Mouse (Mus musculus) midbrain, embryonic 13.5 days (tissue): Measurements from ENCODE around the gene Pakap. TPM values are rescaled to one million over a fixed set of nuclear protein-coding genes. Genes with fewer than 3 reads are reported as not detected.

Source experiments
- ATAC-seq: fragments of 200-750 bp; cut with Nextera tagmentation; 2 replicates; pipeline ENCODE4 v1.8.0; 2017; ENCODE audit warnings: mild to moderate bottlenecking, moderate TSS enrichment, moderate library complexity
- H3K27ac ChIP-seq: fragments of 300-500 bp; sonication (generic); 2 replicates; pipeline ENCODE4 v1.5.1; 2015; ENCODE audit warnings: inconsistent platforms, mild to moderate bottlenecking, moderate library complexity
- H3K27me3 ChIP-seq: fragments of 300-500 bp; sonication (generic); 2 replicates; pipeline ENCODE4 v1.6.1; 2015; ENCODE audit warnings: mild to moderate bottlenecking, inconsistent platforms
- H3K36me3 ChIP-seq: fragments of 300-500 bp; sonication (generic); 2 replicates; pipeline ENCODE4 v1.6.1; 2015; ENCODE audit warnings: mild to moderate bottlenecking, inconsistent platforms
- H3K4me1 ChIP-seq: fragments of 300-500 bp; sonication (generic); replicated peaks from 2 replicates; pipeline ENCODE4 v1.6.1; 2015; ENCODE audit warnings: inconsistent platforms
- H3K4me2 ChIP-seq: fragments of 300-500 bp; sonication (generic); replicated peaks from 2 replicates; pipeline ENCODE4 v1.6.1; 2015; ENCODE audit warnings: moderate library complexity, mild to moderate bottlenecking, inconsistent platforms
- H3K4me3 ChIP-seq: fragments of 300-500 bp; sonication (generic); replicated peaks from 2 replicates; pipeline ENCODE4 v1.5.1; 2015; ENCODE audit warnings: mild to moderate bottlenecking, inconsistent platforms
- H3K9ac ChIP-seq: fragments of 300-500 bp; sonication (generic); replicated peaks from 2 replicates; pipeline ENCODE4 v1.6.1; 2015; ENCODE audit warnings: mild to moderate bottlenecking, inconsistent platforms
- H3K9me3 ChIP-seq: fragments of 300-500 bp; sonication (generic); 2 replicates; pipeline ENCODE4 v1.6.1; 2016; ENCODE audit warnings: mild to moderate bottlenecking, inconsistent platforms
- WGBS: fragments of 180-500 bp; shearing (Covaris S2); methylation state at CpG from one replicate; pipeline ENCODE4 v1.1.7; 2015; 5-methylcytosine and 5-hydroxymethylcytosine counted together
- polyA plus RNA-seq: library from polyadenylated mRNA; unstranded; fragments of >200 nt; fragmentation: Nextera tagmentation; extraction: Ambion mirVana; gene quantifications from 2 replicates; pipeline ENCODE4 v1.2.1, GENCODE M21; 2015

Pakap gene
- polyA plus RNA-seq, 1 experiment from 2014 or later: 7.3 TPM

DNA sequence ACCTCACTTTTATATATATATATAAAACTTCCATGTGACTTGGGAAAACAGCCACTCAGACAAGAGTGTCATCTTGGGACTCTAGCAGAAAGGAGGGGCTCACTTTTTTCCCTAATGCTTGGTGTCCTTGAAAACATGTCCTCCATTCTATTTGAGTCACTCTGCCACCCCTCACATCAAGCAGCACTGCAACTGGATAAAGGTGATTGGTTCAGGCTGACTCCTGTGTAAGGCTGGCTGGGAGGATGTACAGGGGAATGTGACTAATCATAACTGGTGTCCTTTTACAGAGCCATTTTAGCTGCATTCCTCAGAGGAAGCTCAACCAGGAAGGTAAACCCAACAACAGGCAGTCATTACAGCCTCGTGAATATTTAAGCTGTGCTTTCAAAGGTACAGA is 67.0 kb downstream of the Pakap start:
- H3K4me1 ChIP-seq: peaks cover 17% of the 10 kb centered on the region; the same call in 1 of the 2 replicates
- H3K9me3 ChIP-seq: no peaks in the 10 kb centered on the region
- H3K4me2 ChIP-seq: no peak overlapping the region
- ATAC-seq: no peak
- no peak overlapping the region for H3K27ac ChIP-seq
- no peaks in the 10 kb centered on the region for H3K27me3 ChIP-seq
- H3K4me3 ChIP-seq: no peak overlapping the region
- no peaks in the 10 kb centered on the region for H3K36me3 ChIP-seq
- no peak overlapping the region for H3K9ac ChIP-seq
- 64% methylated on average over 1 of the region's 1 CpGs for WGBS

DNA sequence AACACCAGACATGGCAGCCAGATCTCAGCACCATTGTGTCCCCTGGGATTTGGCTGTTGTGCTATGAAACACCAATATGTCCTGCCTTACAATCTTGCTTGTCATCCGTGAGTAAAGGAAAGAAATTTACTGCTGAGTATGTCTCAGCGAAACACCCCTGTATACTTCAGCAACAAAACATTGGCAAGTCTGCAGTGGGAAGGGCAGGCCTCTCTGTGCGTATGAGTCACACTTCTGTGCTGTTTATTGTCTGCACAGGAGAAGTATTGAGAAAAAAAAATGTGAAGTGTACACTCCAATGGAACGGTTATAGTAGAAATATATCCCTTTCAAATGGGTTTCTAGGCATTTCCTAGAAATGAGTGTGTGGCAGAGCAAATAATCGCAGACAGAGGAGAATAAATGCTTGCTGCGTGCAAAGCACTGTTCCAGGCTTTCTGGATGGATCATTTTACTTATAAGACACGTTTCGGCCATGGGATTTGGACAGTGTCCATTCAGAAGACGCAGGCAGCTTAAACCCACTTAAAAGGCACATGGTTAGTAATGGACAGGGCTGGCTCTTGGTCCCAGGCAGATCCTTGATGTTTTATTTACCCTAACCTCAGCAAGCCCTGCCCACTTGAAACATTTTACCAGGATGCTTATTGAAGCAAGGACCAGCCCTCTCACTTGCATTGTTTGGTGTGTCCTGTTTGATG is 69.0 kb downstream of the Pakap start:
- no peak for ATAC-seq
- 73% methylated on average over 9 of the region's 9 CpGs for WGBS
- peak overlapping the region; percentile 67 for H3K27ac ChIP-seq
- no peaks in the 10 kb centered on the region for H3K9me3 ChIP-seq
- H3K36me3 ChIP-seq: no peaks in the 10 kb centered on the region
- H3K4me3 ChIP-seq: no peak overlapping the region
- H3K4me1 ChIP-seq: peaks cover 24% of the 10 kb centered on the region; the same call in 1 of the 2 replicates
- no peaks in the 10 kb centered on the region for H3K27me3 ChIP-seq
- H3K4me2 ChIP-seq: peak overlapping the region; percentile 60
- peak overlapping the region; percentile 59; the same call in 1 of the 2 replicates for H3K9ac ChIP-seq

DNA sequence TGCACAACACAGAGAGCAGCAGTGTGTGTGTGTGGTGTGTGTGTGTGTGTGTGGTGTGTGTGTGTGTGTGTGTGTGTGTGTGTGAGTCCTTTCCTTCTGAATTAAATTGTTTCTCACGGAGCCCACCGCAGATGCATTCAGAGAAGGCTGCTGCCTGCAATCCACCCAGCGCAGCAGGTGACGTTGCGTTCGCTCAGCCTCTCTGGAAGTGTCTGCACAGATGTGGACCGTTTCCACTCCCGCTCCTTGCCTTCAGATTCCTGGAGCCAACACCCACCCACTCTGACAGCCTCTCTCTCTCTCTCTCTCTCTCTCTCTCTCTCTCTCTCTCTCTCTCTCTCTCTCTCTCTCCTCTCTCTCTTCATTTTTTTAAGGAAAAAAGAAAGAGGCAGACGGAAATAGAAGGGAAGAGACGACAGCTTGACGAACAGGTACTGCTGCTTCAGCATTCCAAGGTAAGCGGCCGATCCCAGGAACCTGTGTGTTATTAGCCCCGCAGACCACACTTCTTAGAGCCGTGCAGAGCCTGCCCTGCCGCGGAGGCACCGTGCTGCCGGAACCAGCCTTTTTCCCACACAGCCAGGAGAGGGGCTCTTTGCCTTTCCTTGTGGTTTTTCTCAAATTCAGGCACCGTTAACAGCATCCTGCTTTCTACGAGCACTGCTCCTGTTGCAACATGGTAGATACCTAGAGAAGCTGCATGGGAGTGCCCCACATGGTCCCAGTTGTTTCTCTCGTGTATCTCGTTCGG is 69.8 kb downstream of the Pakap start:
- H3K9ac ChIP-seq: peak overlapping the region; percentile 59
- peak overlapping the region; percentile 60 for H3K4me2 ChIP-seq
- no peaks in the 10 kb centered on the region for H3K36me3 ChIP-seq
- peaks cover 24% of the 10 kb centered on the region; the same call in 1 of the 2 replicates for H3K4me1 ChIP-seq
- H3K27ac ChIP-seq: peak overlapping the region; percentile 67
- no peaks in the 10 kb centered on the region for H3K9me3 ChIP-seq
- WGBS: 42% methylated on average over 24 of the region's 24 CpGs
- H3K27me3 ChIP-seq: no peaks in the 10 kb centered on the region
- H3K4me3 ChIP-seq: peak overlapping the region; percentile 37
- peak; percentile 82 for ATAC-seq

DNA sequence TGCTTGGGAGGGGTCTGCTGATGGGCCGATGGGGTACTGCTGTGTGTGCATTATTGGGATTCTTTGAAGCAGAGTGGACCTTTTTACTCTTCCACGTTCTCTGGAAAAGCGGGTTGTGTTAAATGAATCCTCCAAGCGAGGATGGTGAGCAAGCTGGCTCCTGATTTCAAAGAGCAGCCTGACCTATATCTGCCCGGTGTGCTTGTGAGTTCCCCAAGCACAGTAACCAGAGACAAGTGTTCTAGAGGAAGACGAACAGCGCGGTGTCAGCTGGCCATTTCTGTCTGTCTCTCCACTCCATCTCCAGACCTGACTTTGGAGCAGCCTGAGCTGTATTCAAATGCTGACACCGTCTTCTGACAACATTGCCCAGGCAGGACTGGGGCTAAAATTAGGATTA is 71.0 kb downstream of the Pakap start:
- WGBS: 78% methylated on average over 9 of the region's 9 CpGs
- Histone ChIP-seq H3K4me3 (0 out of 2 replicates have a peak overlapping the region, but pooled peaks have one; percentile 37), H3K9ac (no peak overlapping the region), H3K9me3 (no peaks in the 10 kb centered on the region), H3K27ac (no peak overlapping the region), H3K4me1 (peaks cover 24% of the 10 kb centered on the region; the same call in 1 of the 2 replicates), H3K36me3 (no peaks in the 10 kb centered on the region), H3K27me3 (no peaks in the 10 kb centered on the region), H3K4me2 (peak overlapping the region; percentile 60; the same call in 1 of the 2 replicates)
- ATAC-seq: no peak

DNA sequence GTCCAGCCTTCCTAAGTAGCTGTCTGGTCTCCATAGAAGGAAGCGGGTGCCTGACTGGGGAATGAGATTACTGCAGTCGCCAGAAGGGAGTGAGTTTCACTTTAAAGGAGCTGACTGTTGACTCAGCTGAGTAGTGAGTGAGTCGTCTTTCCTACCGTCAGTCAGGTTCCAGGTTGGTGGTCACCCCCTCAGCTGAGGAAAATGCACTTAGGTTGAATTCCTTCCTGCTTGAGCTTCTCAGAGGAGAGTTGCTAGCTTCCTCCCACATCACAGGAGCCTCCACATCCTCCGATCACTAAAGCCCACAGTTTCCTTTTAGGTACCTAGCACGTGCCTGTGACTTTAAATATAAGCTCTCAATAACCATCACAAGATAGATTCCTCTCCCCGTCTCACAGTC is 72.2 kb downstream of the Pakap start:
- Histone ChIP-seq H3K4me3 (no peak overlapping the region), H3K36me3 (no peaks in the 10 kb centered on the region), H3K9me3 (no peaks in the 10 kb centered on the region), H3K27ac (no peak overlapping the region), H3K27me3 (no peaks in the 10 kb centered on the region), H3K4me2 (no peak overlapping the region), H3K9ac (no peak overlapping the region), H3K4me1 (peaks cover 24% of the 10 kb centered on the region; the same call in 1 of the 2 replicates)
- 46% methylated on average over 7 of the region's 7 CpGs for WGBS
- no peak for ATAC-seq

DNA sequence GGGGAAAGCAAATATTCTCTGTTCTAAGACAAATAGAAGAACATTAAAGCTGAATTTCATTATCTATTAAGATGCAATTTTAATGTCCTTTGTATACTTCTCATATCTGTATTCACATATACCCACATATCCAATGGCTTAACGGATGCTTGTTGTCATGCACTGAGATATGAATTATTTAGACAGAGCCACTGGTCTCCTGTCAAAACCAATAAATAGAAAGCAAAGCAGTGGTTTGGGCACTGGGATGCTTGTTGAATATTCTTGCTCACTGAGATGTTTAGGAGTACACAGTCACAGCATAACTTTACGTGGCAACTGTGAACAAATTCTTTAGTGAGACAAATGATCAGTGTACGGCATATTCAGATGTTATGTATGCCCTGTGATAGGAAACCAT is 73.0 kb downstream of the Pakap start:
- Histone ChIP-seq H3K4me1 (peaks cover 24% of the 10 kb centered on the region; the same call in 1 of the 2 replicates), H3K27ac (no peak overlapping the region), H3K4me3 (no peak overlapping the region), H3K27me3 (no peaks in the 10 kb centered on the region), H3K9ac (no peak overlapping the region), H3K9me3 (no peaks in the 10 kb centered on the region), H3K4me2 (no peak overlapping the region), H3K36me3 (no peaks in the 10 kb centered on the region)
- no peak for ATAC-seq
- 85% methylated on average over 3 of the region's 3 CpGs for WGBS

DNA sequence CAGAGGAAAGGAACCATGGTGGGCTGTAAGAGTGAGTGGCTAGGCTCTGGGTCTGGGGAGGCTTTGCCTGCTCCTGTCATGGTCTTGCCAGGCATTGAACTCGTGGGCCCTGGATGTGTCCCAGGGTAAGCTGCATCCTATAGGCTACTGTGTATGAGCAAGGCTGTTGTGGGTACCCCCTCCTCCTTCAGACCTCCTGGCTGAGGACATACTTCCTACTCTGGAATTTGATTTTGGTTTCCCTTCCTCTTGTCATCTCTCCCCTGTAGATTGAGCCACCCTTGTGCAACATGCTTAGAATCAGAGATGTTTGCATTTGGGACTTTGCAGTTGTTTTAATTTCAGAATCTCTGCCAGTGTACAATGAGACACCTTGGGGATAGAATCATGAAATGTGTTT is 83.0 kb downstream of the Pakap start:
- Histone ChIP-seq H3K4me1 (no peaks in the 10 kb centered on the region), H3K27me3 (no peaks in the 10 kb centered on the region), H3K9ac (no peak overlapping the region), H3K4me2 (no peak overlapping the region), H3K9me3 (no peaks in the 10 kb centered on the region), H3K4me3 (no peak overlapping the region), H3K27ac (no peak overlapping the region), H3K36me3 (no peaks in the 10 kb centered on the region)
- 86% methylated on average over 1 of the region's 1 CpGs for WGBS
- no peak for ATAC-seq

DNA sequence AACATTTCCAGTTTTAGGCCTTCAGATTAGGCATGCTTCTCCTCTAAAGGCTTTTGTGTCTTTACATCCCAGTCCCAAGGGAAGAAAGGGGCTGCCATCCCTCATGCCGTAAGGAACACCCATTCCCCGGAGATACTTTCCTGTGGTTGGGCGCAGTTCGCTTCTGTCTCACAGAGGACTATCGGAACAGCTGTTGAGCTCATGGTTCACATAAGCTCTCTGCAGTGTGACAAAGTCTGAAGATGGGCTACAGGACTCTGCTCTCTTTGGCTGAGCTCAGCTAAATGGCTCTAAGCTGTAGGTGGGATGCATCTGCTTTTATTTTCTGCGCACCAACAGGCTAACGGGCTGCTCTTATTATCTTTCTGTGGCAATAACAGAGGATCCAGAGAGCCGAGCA is 83.6 kb downstream of the Pakap start:
- Histone ChIP-seq H3K36me3 (no peaks in the 10 kb centered on the region), H3K27me3 (no peaks in the 10 kb centered on the region), H3K4me2 (no peak overlapping the region), H3K4me3 (no peak overlapping the region), H3K27ac (no peak overlapping the region), H3K9me3 (no peaks in the 10 kb centered on the region), H3K4me1 (no peaks in the 10 kb centered on the region), H3K9ac (no peak overlapping the region)
- ATAC-seq: no peak
- 87% methylated on average over 8 of the region's 8 CpGs for WGBS

DNA sequence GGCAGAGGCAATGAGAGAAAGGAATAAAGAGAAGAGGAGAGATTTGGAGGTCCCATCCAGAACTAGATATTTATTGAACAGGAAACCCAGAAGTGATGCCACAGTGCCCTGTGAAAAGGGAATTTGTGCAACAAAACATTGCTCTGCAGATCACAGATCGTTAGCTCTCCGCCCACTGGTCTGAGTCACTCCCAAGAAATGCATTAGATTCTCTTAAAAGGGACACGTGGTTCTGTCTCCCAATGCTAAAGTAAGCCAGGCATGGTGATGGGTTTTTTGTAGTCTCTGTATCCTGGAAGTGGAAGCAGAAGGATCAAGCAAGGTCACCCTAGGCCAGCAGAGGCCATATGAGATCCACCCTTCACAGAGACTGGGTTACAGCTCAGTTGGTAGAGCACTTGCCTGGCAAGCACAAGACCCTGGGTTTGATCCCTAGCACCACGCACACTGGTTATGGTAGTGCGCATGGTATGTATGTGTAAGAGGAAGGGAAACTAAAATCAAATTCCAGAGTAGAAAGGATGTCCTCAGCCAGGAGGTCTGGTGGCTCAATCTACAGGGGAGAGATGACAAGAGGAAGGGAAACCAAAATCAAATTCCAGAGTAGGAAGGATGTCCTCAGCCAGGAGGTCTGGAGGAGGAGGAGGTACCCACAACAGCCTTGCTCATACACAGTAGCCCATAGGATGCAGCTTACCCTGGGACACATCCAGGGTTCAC is 84.4 kb downstream of the Pakap start:
- Histone ChIP-seq H3K4me1 (no peaks in the 10 kb centered on the region), H3K4me3 (no peak overlapping the region), H3K36me3 (no peaks in the 10 kb centered on the region), H3K27ac (no peak overlapping the region), H3K4me2 (no peak overlapping the region), H3K9ac (no peak overlapping the region), H3K27me3 (no peaks in the 10 kb centered on the region), H3K9me3 (no peaks in the 10 kb centered on the region)
- 84% methylated on average over 5 of the region's 5 CpGs for WGBS
- no peak for ATAC-seq

DNA sequence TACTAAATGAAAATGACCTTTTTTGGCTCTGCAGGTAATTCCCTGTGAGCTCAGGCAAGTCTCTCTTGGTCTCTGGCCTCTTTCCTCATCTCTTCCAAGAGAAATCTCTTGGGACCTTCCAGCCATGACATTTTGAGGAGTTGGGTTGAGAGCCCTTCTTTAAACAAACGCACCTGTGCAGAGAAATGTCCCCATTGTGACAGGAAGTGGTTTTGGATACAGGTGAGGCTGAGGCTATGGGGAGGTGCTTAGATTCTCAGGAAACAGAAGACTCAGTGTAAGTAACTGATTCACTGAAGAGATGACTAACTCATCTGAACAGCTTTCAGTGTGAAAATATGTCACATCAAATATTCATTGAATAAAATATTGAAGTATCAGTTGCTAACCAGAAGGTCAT is 88.0 kb downstream of the Pakap start:
- Histone ChIP-seq H3K9me3 (no peaks in the 10 kb centered on the region), H3K27me3 (no peaks in the 10 kb centered on the region)

DNA sequence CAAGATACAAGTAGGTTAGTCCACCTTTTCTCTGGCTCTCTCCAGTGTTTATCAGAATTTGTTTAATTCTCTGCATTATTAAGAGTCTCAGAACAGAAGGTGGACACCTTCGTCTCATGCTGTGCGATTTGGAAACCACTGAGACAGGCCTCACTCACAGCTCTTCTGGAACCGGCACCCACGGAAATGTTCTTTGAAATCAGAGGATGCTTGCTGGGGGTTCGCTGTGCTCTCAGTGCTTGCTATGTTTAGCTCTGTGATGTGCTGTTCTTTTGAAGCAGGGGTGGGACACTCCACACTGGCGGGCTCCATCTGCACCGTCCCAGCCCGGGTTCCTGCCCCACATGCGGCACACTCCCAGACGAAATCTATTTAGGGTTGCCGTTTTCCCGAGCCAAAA is 88.4 kb downstream of the Pakap start:
- H3K27me3 ChIP-seq: no peaks in the 10 kb centered on the region
- no peak overlapping the region for H3K4me2 ChIP-seq
- peaks cover 16% of the 10 kb centered on the region for H3K4me1 ChIP-seq
- no peak overlapping the region for H3K9ac ChIP-seq
- no peaks in the 10 kb centered on the region for H3K9me3 ChIP-seq
- no peak for ATAC-seq
- no peak overlapping the region for H3K4me3 ChIP-seq
- H3K27ac ChIP-seq: no peak overlapping the region
- WGBS: 94% methylated on average over 12 of the region's 12 CpGs
- no peaks in the 10 kb centered on the region for H3K36me3 ChIP-seq

More for the DNA sequence above, 88.0 kb downstream of the Pakap start:
- H3K4me3 ChIP-seq: no peak overlapping the region
- no peak for ATAC-seq
- no peak overlapping the region for H3K4me2 ChIP-seq
- peaks cover 14% of the 10 kb centered on the region for H3K4me1 ChIP-seq
- H3K27ac ChIP-seq: no peak overlapping the region
- 81% methylated on average over 1 of the region's 1 CpGs for WGBS
- no peaks in the 10 kb centered on the region for H3K36me3 ChIP-seq
- H3K9ac ChIP-seq: no peak overlapping the region

DNA sequence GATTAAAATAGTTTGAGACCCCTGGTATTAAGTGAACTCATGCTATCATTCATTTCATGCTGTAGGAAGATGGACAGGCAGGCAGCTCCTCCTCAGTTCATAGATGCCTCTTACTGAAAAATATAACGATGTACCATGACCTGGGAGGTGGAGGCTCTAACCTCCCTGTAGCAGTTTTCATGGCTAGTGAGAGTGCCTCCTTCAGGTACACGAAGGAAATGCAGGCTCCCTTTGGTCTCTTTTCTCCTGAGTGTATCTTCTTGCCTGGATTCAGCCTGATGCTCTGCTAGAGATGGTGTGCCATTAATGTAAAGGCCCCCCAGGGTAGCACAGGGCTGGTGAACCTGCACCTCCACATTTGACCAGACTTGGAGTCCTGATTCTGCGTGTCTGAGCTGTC is 88.9 kb downstream of the Pakap start:
- WGBS: 94% methylated on average over 3 of the region's 3 CpGs
- Histone ChIP-seq H3K4me3 (no peak overlapping the region), H3K27ac (no peak overlapping the region), H3K9ac (no peak overlapping the region), H3K9me3 (no peaks in the 10 kb centered on the region), H3K36me3 (no peaks in the 10 kb centered on the region), H3K4me2 (no peak overlapping the region), H3K27me3 (no peaks in the 10 kb centered on the region), H3K4me1 (peaks cover 16% of the 10 kb centered on the region)
- no peak for ATAC-seq
